11 mouse cellular contexts compared by ENCODE assay signal in genomic region chr4:105819796-105820511, GRCm38 (mm10). TPM values are rescaled to one million over a fixed set of nuclear protein-coding genes. Genes with fewer than 3 reads are reported as not detected.
DNase-seq lines count a peak whose midpoint lies in the region; ATAC-seq and TF ChIP-seq lines count a peak whose summit lies in the region.
"Had no signal": no experiment of that assay in that cellular context is flagged by ENCODE, and none has a peak within 500 bp of the region (broad histone marks: within the 10 kb centered on the region; RNA-seq: fewer than 3 reads in every experiment).

No protein-coding gene starts in this region.

- no peaks in the 10 kb centered on the region for H3K9me3 ChIP-seq in stomach, embryonic 14.5 days (ENCODE audit: control insufficient read depth, low read depth, low read length)
- H3K9me3 ChIP-seq: limb, embryonic 15.5 days had no signal

- H3K27ac ChIP-seq in liver, adult 2 months (replicated peaks; ENCODE audit: insufficient read depth, low read depth, low read length): no peak overlapping the region
- peak overlapping the region; percentile 62; the same call in 1 of the 2 replicates for H3K27ac ChIP-seq in stomach, embryonic 14.5 days (ENCODE audit: low read length)
- H3K27ac ChIP-seq: limb, embryonic 15.5 days had no signal

- intact Hi-C loops in heart, postnatal 25 days (cut with DNase I): no loop called here
- intact Hi-C loops in left cerebral cortex, postnatal 25 days (cut with DNase I): no loop called here

- no peak overlapping the region for H3K4me2 ChIP-seq in stomach, embryonic 14.5 days (replicated peaks; ENCODE audit: low read depth, low read length)
- H3K4me2 ChIP-seq: limb, embryonic 15.5 days had no signal

- H3K36me3 ChIP-seq in liver, adult 2 months (ENCODE audit: control insufficient read depth, insufficient read depth, low read length): no peaks in the 10 kb centered on the region
- no peaks in the 10 kb centered on the region for H3K36me3 ChIP-seq in stomach, embryonic 14.5 days (ENCODE audit: control insufficient read depth, insufficient read depth, low read length)
- H3K36me3 ChIP-seq: limb, embryonic 15.5 days had no signal

- peak; percentile 67; the same call in 1 of the 2 replicates for ATAC-seq in stomach, embryonic 14.5 days (ENCODE audit: insufficient number of reproducible peaks, insufficient read depth, low FRiP score, low read depth)
- no peak for ATAC-seq in megakaryocyte, adult 5-6 weeks (ENCODE audit: poor library complexity, severe bottlenecking)

- TF ChIP-seq CTCF in liver, adult 2 months (IDR thresholded peaks at IDR 0.05; ENCODE audit: low read depth, low read length): no peak

- TF ChIP-seq POLR2A in liver, adult 2 months (IDR thresholded peaks at IDR 0.05; ENCODE audit: extremely low read depth, insufficient read depth, low read length): no peak

- 38% methylated on average over 7 of the region's 7 CpGs for WGBS in liver, adult 2 months
- WGBS in stomach, embryonic 14.5 days: 45% methylated on average over 7 of the region's 7 CpGs

- H3K4me1 ChIP-seq in liver, adult 2 months (ENCODE audit: control insufficient read depth, insufficient read depth, low read length): peaks cover 3% of the 10 kb centered on the region; the same call in 1 of the 2 replicates
- H3K4me1 ChIP-seq in stomach, embryonic 14.5 days (ENCODE audit: control insufficient read depth, insufficient read depth, low read length): no peaks in the 10 kb centered on the region
- H3K4me1 ChIP-seq: limb, embryonic 15.5 days had no signal

- no peaks in the 10 kb centered on the region for H3K27me3 ChIP-seq in liver, adult 2 months (ENCODE audit: control insufficient read depth, insufficient read depth, low read length)
- H3K27me3 ChIP-seq in stomach, embryonic 14.5 days (ENCODE audit: control insufficient read depth, insufficient read depth, low read length): no peaks in the 10 kb centered on the region
- H3K27me3 ChIP-seq: limb, embryonic 15.5 days had no signal

- no peak overlapping the region for H3K9ac ChIP-seq in liver, adult 2 months (ENCODE audit: low read depth, low read length)
- H3K9ac ChIP-seq in stomach, embryonic 14.5 days (replicated peaks; ENCODE audit: low read depth, low read length): no peak overlapping the region
- H3K9ac ChIP-seq: limb, embryonic 15.5 days had no signal

- H3K4me3 ChIP-seq in liver, adult 2 months (ENCODE audit: insufficient read depth, low read depth, low read length): no peak overlapping the region
- no peak overlapping the region for H3K4me3 ChIP-seq in stomach, embryonic 14.5 days (ENCODE audit: low read depth, low read length)
- H3K4me3 ChIP-seq: limb, embryonic 15.5 days had no signal

- no peaks in the 10 kb centered on the region for H3K79me2 ChIP-seq in liver, adult 2 months (ENCODE audit: control insufficient read depth, insufficient read depth, low read length)

- peak; percentile 55 for DNase-seq in liver, adult 2 months (ENCODE audit: extremely low read depth, low read depth, low spot score)
- no peak for DNase-seq in liver
- DNase-seq in heart, postnatal 25 days (ENCODE audit: low spot score): peak; percentile 10
- peak; percentile 17 to 65 for DNase-seq in left cerebral cortex, postnatal 25 days (ENCODE audit: low spot score in 2 of 2)
- DNase-seq in testis, postnatal 10 days (ENCODE audit: low spot score): no peak
- DNase-seq: kidney, adult 11 months had no signal

RNA-seq across cellular contexts. Expression of gene Gm12728, which starts 30.3 kb away (rescaled TPM):
- not detected in 2 replicates for total RNA-seq in liver, adult 2 months (2014; rRNA removed)
- polyA plus RNA-seq in liver, adult 2 months (2012; rRNA removed): not detected in 2 replicates
- total RNA-seq in heart, postnatal 25 days (2021): not detected
- total RNA-seq in left cerebral cortex, postnatal 25 days (2021): not detected
- polyA plus RNA-seq in stomach, embryonic 14.5 days (2014; fragmentation: Nextera tagmentation; extraction: Ambion mirVana): not detected in 2 replicates
- total RNA-seq in megakaryocyte, adult 5-6 weeks (2015): not detected in 2 replicates
- not detected in 2 replicates for total RNA-seq in megakaryocyte, adult 5-6 weeks (2017)
- polyA plus RNA-seq: gonadal fat pad, adult 2 months; limb, embryonic 15.5 days; neural tube, embryonic 11.5 days had no signal

Comparison
In these comparisons a context has a peak if more than half of its experiments do, and no peak if none do; other contexts are left out.
1. DNase-seq: peak in liver, adult 2 months (single experiment), heart, postnatal 25 days (single experiment) and left cerebral cortex, postnatal 25 days (2 of 2); none in liver (single experiment) and testis, postnatal 10 days (single experiment).